Mouse (Mus musculus) hindbrain, embryonic 12.5 days (tissue): ENCODE data around the gene Cpeb1. TPM values are rescaled to one million over a fixed set of nuclear protein-coding genes. Genes with fewer than 3 reads are reported as not detected.

Source experiments
- ATAC-seq: fragments of 200-750 bp; cut with Nextera tagmentation; 2 replicates; pipeline ENCODE4 v1.8.0; 2017; ENCODE audit warnings: moderate TSS enrichment; ENCODE audit not compliant: low FRiP score
- H3K27ac ChIP-seq: fragments of 300-500 bp; sonication (generic); 2 replicates; pipeline ENCODE4 v1.5.1; 2016; ENCODE audit warnings: mild to moderate bottlenecking
- H3K27me3 ChIP-seq: fragments of 300-500 bp; sonication (generic); 2 replicates; pipeline ENCODE4 v1.6.1; 2016; ENCODE audit warnings: mild to moderate bottlenecking
- H3K36me3 ChIP-seq: fragments of 300-500 bp; sonication (generic); 2 replicates; pipeline ENCODE4 v1.6.1; 2016; ENCODE audit warnings: mild to moderate bottlenecking
- H3K4me1 ChIP-seq: fragments of 300-500 bp; sonication (generic); 2 replicates; pipeline ENCODE4 v1.6.1; 2016
- H3K4me2 ChIP-seq: fragments of 300-500 bp; sonication (generic); replicated peaks from 2 replicates; pipeline ENCODE4 v1.6.1; 2016; ENCODE audit warnings: mild to moderate bottlenecking
- H3K4me3 ChIP-seq: fragments of 300-500 bp; sonication (generic); 2 replicates; pipeline ENCODE4 v1.5.1; 2016; ENCODE audit warnings: mild to moderate bottlenecking
- H3K9ac ChIP-seq: fragments of 300-500 bp; sonication (generic); 2 replicates; pipeline ENCODE4 v1.6.1; 2016; ENCODE audit warnings: mild to moderate bottlenecking, moderate library complexity
- H3K9me3 ChIP-seq: fragments of 300-500 bp; sonication (generic); replicated peaks from 2 replicates; pipeline ENCODE4 v1.6.1; 2016; ENCODE audit warnings: mild to moderate bottlenecking
- WGBS: fragments of 180-500 bp; shearing (Covaris S2); methylation state at CpG from one replicate; pipeline ENCODE4 v1.1.7; 2016; 5-methylcytosine and 5-hydroxymethylcytosine counted together
- polyA plus RNA-seq: library from polyadenylated mRNA; unstranded; fragments of >200 nt; fragmentation: Nextera tagmentation; extraction: Ambion mirVana; gene quantifications from 2 replicates; pipeline ENCODE4 v1.2.1, GENCODE M21; 2016

Gene Cpeb1
- polyA plus RNA-seq, 1 experiment from 2014 or later: 2.5 TPM

DNA sequence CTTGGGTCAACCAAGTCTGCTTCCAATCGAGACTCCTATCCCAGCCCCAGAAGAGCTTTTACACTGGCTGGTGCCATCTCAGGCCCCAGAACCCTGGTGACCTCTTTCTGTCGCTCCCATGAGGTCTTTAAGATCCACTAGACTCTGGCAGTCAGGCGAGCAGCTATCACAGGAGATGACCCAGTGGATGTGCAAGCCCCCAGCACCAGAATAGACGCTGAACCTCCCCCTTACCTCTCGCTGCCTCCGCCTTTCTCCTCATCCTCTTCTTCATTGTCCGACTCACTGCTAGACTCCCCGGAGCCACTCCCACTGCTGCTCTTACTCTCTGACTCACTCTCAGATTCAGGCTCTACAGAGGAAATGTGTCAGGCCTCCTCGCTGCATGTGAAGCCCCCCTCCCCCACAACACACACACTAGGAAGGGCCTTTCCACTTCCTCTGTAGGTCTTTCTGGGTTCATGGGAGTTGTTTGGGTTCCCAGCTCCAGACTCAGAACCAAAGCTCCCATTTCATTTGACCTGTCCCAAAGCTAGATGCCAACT is 9.7 kb upstream of the Cpeb1 start:
- Histone ChIP-seq H3K36me3 (peaks cover 65% of the 10 kb centered on the region), H3K4me2 (no peak overlapping the region), H3K4me1 (no peaks in the 10 kb centered on the region), H3K9ac (no peak overlapping the region), H3K27me3 (peaks cover 12% of the 10 kb centered on the region), H3K9me3 (no peaks in the 10 kb centered on the region), H3K27ac (no peak overlapping the region), H3K4me3 (no peak overlapping the region)
- 77% methylated on average over 9 of the region's 9 CpGs for WGBS
- ATAC-seq: no peak

DNA sequence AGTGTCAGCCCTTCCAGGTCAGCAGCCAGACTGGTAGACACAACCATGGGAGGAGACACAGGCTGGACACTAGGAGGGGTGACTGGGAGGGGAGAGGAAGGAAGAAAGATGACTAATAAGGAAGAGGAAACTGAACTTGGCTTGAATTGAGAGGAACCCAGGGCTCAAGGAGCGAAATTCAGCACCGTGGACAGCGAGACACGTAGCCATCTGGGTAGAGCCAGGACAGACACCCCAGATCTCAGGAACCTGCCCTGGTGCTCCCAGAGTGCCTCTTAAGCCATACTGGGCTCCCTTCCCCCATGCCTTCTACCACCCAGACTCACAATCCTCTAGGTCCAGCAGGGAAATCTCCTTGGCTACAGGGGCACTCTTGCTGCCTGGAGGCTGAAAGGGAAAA is 8.9 kb upstream of the Cpeb1 start:
- Histone ChIP-seq H3K4me1 (no peaks in the 10 kb centered on the region), H3K27ac (no peak overlapping the region), H3K9ac (no peak overlapping the region), H3K9me3 (no peaks in the 10 kb centered on the region), H3K27me3 (peaks cover 15% of the 10 kb centered on the region), H3K36me3 (peaks cover 65% of the 10 kb centered on the region), H3K4me2 (no peak overlapping the region), H3K4me3 (no peak overlapping the region)
- 6% methylated on average over 4 of the region's 4 CpGs for WGBS
- ATAC-seq: no peak

DNA sequence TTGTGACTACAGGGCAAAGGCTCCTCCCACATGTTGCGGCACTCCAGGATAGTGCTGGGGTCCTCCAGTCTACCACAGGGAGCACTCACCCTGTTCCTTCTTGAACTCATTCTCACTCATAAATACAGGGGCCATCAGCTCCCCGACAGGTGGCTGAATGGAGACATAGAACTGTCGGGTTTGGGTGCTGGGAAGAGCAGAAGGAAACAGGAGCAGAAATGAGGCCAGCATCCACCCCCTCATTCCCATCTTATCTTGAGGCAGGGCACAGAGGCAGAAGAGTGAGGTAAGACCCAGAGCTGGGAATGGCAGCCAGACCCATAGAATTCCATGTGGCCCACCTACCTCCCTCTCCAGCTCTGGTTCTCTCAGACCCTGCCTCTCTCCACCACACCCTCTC is 7.5 kb upstream of the Cpeb1 start:
- 86% methylated on average over 3 of the region's 3 CpGs for WGBS
- no peaks in the 10 kb centered on the region for H3K4me1 ChIP-seq
- no peaks in the 10 kb centered on the region for H3K9me3 ChIP-seq
- no peak overlapping the region for H3K27ac ChIP-seq
- no peak overlapping the region for H3K4me2 ChIP-seq
- ATAC-seq: no peak
- peaks cover 26% of the 10 kb centered on the region for H3K27me3 ChIP-seq
- H3K9ac ChIP-seq: no peak overlapping the region
- peaks cover 62% of the 10 kb centered on the region for H3K36me3 ChIP-seq
- no peak overlapping the region for H3K4me3 ChIP-seq

DNA sequence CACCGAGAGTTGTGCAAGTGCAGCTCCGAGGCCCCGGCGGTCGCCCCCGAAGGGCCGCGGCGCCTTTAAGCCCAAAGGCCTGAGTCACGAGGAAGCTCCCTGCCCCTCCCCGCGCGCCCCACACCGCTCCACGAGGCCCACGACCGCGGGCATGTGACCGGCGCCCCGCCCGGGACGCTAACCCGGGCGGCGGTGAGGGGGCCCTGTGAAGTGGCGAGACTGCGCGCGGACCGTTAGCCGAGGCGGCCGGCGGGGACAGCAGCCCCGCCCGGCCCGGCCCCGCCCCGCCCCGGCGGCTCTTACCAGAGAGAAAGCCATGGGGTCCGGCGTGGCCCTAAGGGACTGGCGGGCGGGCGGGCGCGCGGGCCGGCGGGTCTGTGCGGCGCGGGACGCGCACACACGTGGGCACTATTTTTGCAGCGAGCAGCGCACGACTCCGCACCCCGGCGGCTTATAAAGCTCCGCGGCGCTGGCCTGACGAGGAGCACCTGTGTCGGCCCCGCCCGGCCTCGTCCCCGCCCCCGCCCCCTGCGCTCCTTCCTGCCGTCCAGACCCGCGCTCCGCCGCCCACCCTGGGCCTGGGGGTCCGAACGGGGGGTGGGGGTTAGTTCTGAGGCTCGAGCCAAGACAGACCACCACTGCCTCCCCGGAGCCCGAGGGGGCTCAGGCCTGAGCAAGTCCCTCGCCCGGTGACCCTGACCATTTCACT is 780 bp downstream of the Cpeb1 start:
- H3K9me3 ChIP-seq: no peaks in the 10 kb centered on the region
- no peaks in the 10 kb centered on the region for H3K36me3 ChIP-seq
- H3K9ac ChIP-seq: peak overlapping the region; percentile 59
- 2% methylated on average over 54 of the region's 87 CpGs for WGBS
- H3K27ac ChIP-seq: no peak overlapping the region
- peaks cover 80% of the 10 kb centered on the region for H3K27me3 ChIP-seq
- peaks cover 24% of the 10 kb centered on the region for H3K4me1 ChIP-seq
- ATAC-seq: peak; percentile 53
- H3K4me3 ChIP-seq: peak overlapping the region; percentile 57
- H3K4me2 ChIP-seq: peak overlapping the region; percentile 92

DNA sequence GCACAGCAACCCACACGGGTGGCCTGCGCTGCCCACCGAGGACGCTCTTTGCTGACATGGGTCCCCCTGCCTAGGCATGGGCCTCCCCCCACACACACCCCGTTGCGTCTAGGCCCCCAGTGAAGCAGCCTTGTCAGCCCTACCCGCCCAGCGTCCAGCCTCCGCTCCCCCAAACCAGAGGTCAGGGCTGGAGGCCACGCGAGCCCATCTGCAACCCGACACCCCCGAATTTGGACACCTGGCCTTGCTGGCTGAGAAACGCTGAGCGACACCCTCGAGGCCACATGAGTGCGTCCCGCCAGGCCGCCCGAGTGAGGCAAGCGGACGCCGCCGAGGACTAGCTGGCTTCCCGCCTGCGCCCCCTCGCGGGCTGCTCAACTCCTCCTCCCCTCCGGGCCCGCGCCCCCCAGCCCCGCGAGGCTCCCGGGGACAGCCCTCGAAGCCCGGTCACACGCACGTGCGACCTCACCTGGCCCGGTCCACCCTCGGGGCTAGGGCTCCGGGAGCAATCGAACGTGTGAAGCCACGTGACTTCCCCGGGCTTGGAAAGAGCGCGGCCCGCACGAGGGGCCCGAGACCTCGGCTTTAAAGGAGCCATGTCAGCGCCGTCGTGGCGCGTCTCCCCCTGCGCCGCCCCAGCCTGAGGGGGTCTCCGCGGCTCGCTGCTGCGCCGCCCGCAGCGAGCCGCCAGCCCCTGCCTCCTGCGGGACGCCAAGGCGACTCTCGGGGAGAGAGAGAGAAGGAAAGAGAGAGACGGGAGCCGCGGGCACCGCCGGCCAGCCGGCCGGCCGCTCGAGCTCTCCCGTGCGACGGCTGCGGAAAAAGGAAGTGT is 1.6 kb downstream of the Cpeb1 start:
- Histone ChIP-seq H3K9me3 (no peaks in the 10 kb centered on the region), H3K9ac (peak overlapping the region; percentile 59), H3K4me2 (peak overlapping the region; percentile 92), H3K27me3 (peaks cover 75% of the 10 kb centered on the region), H3K27ac (no peak overlapping the region), H3K4me1 (peaks cover 24% of the 10 kb centered on the region), H3K4me3 (peak overlapping the region; percentile 57), H3K36me3 (no peaks in the 10 kb centered on the region)
- ATAC-seq: peak; percentile 71
- 4% methylated on average over 71 of the region's 84 CpGs for WGBS

DNA sequence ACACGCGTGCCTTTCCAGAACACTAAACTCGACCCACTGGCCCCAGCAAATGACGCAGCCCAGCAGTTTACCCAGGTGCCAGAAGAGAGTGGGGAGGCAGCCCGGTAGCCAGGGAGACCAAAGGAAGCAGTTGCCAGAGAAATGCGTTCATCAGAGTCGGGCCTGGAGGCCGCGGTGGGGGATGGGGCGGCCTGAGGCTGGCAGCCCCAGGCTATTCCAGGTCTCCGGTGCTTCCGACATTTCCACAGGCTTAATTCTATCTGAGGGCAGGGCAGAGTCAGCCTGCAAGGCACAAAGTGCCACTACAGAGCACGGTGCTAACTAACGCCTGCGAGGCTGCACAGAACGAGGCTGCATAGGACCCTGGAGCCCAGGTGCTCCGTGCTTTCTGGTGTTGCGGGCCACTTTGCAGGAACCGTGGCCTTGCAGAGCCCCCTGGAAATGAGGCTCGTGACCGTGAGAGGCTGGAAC is 2.3 kb downstream of the Cpeb1 start:
- no peak overlapping the region for H3K27ac ChIP-seq
- peak overlapping the region; percentile 92 for H3K4me2 ChIP-seq
- no peaks in the 10 kb centered on the region for H3K9me3 ChIP-seq
- peaks cover 70% of the 10 kb centered on the region for H3K27me3 ChIP-seq
- ATAC-seq: peak; percentile 44; the same call in 1 of the 2 replicates
- H3K36me3 ChIP-seq: no peaks in the 10 kb centered on the region
- peaks cover 24% of the 10 kb centered on the region for H3K4me1 ChIP-seq
- H3K4me3 ChIP-seq: peak overlapping the region; percentile 57
- 6% methylated on average over 21 of the region's 21 CpGs for WGBS
- H3K9ac ChIP-seq: no peak overlapping the region

DNA sequence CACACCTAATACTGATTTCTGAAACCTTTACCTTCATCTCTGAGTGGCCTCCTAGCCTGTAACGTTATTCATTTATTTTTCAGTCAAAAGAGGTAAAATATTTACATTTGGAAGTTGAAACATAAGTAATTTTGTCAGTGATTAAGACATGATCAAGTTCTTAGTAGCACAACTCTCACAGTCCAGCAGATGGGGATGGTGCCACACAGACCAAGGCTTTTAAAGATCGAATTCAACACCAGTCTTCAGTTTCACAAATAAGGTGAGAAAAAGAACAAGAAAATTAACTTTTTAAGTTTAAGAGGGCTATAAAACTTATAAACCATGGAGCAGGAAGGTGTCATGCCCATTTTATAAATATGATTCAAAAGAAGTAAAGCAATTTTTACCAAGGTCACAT is 56.3 kb downstream of the Cpeb1 start:
- 52% methylated on average over 2 of the region's 2 CpGs for WGBS
- no peak overlapping the region for H3K27ac ChIP-seq
- H3K4me2 ChIP-seq: no peak overlapping the region
- no peak for ATAC-seq
- H3K36me3 ChIP-seq: no peaks in the 10 kb centered on the region
- no peaks in the 10 kb centered on the region for H3K27me3 ChIP-seq
- no peak overlapping the region for H3K9ac ChIP-seq
- H3K4me1 ChIP-seq: no peaks in the 10 kb centered on the region
- no peaks in the 10 kb centered on the region for H3K9me3 ChIP-seq
- H3K4me3 ChIP-seq: no peak overlapping the region

DNA sequence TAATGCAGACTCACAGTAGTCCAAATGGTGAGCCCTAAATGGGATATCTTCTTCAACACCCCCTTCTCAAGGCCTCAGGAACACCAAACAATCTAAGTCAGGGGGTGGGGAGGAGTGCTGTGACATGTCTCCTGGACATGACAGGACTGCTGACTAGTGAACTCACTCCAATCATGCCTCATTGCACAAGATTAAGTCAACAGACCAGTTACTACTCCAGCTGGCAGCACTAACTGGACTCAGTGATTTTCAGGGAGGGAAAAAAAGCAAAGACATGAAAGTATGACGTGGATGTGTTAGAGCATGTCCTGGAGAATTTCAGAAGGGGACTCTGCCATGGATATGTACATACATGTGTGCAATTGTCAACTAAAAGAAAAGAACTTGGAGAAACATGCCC is 75.9 kb downstream of the Cpeb1 start:
- Histone ChIP-seq H3K4me1 (no peaks in the 10 kb centered on the region), H3K36me3 (no peaks in the 10 kb centered on the region), H3K27me3 (no peaks in the 10 kb centered on the region), H3K4me2 (no peak overlapping the region), H3K27ac (no peak overlapping the region), H3K4me3 (no peak overlapping the region), H3K9me3 (no peaks in the 10 kb centered on the region), H3K9ac (no peak overlapping the region)
- no peak for ATAC-seq
- 90% methylated on average over 1 of the region's 1 CpGs for WGBS

DNA sequence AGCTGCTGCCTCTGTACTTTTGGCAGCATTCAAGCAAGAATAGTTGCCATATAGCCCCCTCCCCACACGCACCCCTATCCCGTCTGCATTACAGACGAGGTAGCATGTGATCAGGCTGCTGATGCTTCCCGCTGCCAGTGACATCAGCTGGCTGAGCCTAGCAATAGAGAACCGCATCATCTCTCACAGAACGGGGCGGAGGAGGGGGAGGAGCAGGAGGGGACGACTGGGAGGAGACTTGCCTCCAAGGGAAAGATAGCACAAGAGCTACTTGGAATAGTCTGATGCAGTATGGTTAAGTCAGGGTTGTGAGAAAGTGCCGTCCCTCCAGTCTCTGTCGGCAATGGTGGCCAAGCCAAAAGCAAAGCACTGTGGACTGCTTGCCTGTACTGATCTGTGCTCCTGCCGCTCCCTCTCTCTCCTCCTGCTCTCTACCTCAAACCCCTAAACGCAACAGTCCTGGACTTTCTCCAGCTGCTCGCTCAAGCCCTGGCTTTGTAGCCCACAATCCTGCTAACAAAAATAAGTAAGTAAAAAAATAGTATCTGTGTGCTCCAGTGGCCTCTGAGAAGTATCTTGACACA is 82.8 kb downstream of the Cpeb1 start:
- Histone ChIP-seq H3K9ac (peak overlapping the region; percentile 35; the same call in 1 of the 2 replicates), H3K4me2 (peak overlapping the region; percentile 45), H3K4me3 (peak overlapping the region; percentile 18), H3K27me3 (no peaks in the 10 kb centered on the region), H3K4me1 (peaks cover 11% of the 10 kb centered on the region), H3K36me3 (no peaks in the 10 kb centered on the region), H3K27ac (no peak overlapping the region), H3K9me3 (no peaks in the 10 kb centered on the region)
- 5% methylated on average over 13 of the region's 13 CpGs for WGBS
- ATAC-seq: peak; percentile 95

DNA sequence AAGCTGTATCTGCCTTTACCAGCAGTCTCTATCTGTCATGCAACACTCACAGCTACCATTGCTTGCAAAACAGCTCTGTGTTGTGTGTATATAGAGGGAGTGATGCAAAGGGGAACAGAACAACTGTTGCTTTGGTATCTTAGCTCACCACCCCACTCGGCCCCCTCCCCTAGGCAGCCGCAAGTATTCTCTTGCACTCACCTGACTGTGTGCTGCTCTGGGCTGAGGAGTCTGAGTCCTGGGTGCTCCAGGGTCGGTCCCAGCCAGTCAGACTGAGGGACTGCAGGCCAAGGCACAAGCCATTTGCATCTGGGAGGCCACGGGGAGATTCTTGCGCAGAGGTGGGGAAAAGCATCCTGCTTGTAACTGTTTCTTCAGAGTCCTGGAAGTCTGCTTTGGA is 83.5 kb downstream of the Cpeb1 start:
- Histone ChIP-seq H3K27ac (no peak overlapping the region), H3K27me3 (no peaks in the 10 kb centered on the region), H3K4me3 (no peak overlapping the region), H3K9me3 (no peaks in the 10 kb centered on the region), H3K9ac (no peak overlapping the region), H3K4me2 (peak overlapping the region; percentile 45), H3K36me3 (no peaks in the 10 kb centered on the region), H3K4me1 (peaks cover 11% of the 10 kb centered on the region)
- ATAC-seq: peak; percentile 72
- WGBS: 15% methylated on average over 5 of the region's 5 CpGs

DNA sequence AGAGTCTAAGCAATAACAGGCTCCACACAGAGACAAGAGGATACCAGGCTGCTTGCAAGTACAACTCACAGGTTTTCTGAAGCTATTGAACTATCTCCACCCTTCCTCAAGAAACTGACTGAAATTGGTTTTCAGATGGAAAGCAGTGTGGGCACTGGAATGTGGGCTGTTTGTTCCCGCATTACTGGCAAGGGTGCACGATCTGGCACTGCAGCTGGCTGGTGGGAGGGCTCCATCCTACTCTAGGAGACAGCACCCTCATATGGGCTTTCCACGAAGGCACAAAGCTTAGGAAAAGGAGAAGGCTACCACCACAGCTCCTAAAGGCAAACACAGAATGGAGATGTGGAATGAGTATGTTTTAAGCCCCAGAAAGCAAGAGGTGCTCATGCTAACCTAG is 85.5 kb downstream of the Cpeb1 start:
- Histone ChIP-seq H3K27me3 (no peaks in the 10 kb centered on the region), H3K9me3 (no peaks in the 10 kb centered on the region), H3K27ac (no peak overlapping the region), H3K4me2 (no peak overlapping the region), H3K4me3 (no peak overlapping the region), H3K9ac (no peak overlapping the region), H3K4me1 (peaks cover 11% of the 10 kb centered on the region), H3K36me3 (no peaks in the 10 kb centered on the region)
- WGBS: 48% methylated on average over 3 of the region's 3 CpGs
- ATAC-seq: no peak

DNA sequence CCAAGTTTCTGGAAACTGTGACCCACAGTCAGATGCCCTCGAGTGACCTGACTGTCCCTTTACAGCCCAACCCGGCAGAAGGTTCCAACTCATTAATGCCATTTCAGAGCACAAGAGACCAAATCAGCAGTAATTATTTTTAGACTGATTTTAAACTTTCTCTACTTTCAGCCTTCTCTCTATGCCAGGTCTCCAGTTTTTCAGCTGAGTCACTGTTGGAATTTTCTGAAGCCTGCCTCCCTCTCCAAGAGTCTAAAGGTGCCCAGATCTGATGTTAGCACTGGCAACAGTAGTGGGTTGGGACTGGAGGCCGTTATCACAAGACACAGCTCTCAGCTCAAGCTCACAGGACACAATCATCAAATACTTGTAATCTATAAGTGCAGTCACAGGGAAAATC is 87.3 kb downstream of the Cpeb1 start:
- 81% methylated on average over 3 of the region's 3 CpGs for WGBS
- no peaks in the 10 kb centered on the region for H3K36me3 ChIP-seq
- no peaks in the 10 kb centered on the region for H3K9me3 ChIP-seq
- H3K27ac ChIP-seq: no peak overlapping the region
- no peak overlapping the region for H3K9ac ChIP-seq
- H3K4me3 ChIP-seq: no peak overlapping the region
- no peak for ATAC-seq
- no peak overlapping the region for H3K4me2 ChIP-seq
- peaks cover 11% of the 10 kb centered on the region for H3K4me1 ChIP-seq
- H3K27me3 ChIP-seq: no peaks in the 10 kb centered on the region
